Mouse (Mus musculus): Measurements from ENCODE around the gene Arhgap45.
A peak's percentile ranks its signal among the peaks of the same experiment; 100 is the strongest.

The Arhgap45 gene

DNA sequence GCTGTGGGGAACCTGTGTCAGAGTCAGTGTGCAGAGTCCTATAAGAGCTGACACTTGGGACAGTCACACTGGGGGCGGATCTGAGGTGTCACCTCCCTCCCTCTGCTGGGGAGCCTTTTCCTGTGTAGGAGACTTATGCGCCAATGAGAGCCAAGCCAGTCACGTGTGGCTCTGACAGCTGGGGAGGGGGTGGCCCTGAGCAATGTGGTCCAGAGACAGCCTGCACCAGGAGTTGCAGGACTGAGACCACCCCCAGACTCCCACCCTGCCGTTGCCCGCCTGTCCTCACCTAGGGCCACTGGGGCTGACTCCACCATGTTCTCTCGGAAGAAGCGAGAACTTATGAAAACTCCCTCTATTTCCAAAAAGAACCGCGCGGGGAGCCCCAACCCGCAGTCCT, at the start of gene Arhgap45:
Gene Arhgap45 (plus strand): TSS at position 143 of the 400 bp plus-strand sequence.
- DNase-seq: no peak

DNA sequence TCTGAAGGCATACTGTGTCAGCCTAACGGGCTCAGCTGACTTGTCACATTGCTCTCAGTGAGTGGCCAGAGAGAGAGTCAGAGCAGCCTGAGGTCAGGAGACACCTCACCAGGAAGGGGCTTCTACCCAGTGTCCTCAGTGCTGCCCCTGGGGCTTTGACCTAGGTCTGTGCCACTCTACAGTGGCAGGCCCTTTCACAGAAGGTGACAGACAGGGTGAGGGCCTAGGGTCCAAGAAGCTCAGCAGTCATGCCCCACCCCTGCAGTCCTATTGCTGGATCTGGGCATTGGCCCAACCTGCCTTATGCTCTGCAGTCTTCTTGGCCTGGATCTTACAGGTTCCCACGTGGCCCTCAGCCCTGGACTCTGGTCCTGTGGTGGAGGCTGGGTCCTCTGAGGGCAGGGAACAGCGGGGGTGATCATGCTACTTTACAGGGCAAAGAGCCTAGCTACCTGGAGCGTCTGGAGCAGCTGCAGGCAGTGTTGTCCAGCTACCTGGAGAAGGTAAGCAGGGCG, 49.5 kb upstream of the Arhgap45 start:
- peak; percentile 61 to 64 for DNase-seq

DNA sequence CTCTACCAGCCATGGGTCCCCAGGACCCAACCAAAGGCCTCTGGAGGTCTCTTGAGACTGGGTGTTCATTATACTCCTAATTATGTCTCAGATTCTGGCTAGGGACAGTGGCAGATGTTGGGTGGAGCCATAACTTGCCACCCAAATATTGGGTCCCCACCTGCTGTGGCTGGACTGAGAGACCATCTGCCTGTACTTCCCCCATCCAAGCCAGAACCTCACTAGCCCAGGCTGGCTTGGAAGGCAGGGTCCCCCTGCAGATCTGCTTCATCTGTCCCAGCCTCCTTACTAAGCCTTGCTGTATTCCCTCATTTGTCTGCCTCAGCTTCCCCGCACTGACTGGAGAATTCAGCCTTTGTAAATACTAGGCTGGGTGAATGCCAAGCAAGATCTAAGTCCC, 48.3 kb upstream of the Arhgap45 start:
- no peak for DNase-seq

DNA sequence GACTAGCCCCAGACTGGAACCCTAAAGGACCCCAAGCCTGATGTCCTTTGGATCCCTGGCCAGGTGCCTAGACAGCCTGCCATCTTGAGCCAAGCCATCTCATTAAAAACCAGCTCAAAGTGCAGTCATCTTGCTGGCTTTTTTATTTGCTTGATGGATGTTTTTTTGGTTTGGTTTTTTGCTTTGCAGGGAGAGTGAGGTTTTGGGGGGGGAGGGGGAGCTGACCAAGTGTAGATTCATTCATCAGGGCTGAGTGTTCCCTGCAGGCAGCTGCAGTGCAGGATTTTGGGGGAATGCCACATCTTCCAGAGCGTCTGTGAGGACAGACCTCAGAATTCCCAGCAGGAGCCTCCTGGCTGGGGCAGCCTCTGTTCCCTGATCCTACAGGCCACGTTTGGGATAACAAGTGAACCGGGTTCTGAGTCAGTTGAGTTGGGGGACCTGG, 47.3 kb upstream of the Arhgap45 start:
- no peak for DNase-seq

DNA sequence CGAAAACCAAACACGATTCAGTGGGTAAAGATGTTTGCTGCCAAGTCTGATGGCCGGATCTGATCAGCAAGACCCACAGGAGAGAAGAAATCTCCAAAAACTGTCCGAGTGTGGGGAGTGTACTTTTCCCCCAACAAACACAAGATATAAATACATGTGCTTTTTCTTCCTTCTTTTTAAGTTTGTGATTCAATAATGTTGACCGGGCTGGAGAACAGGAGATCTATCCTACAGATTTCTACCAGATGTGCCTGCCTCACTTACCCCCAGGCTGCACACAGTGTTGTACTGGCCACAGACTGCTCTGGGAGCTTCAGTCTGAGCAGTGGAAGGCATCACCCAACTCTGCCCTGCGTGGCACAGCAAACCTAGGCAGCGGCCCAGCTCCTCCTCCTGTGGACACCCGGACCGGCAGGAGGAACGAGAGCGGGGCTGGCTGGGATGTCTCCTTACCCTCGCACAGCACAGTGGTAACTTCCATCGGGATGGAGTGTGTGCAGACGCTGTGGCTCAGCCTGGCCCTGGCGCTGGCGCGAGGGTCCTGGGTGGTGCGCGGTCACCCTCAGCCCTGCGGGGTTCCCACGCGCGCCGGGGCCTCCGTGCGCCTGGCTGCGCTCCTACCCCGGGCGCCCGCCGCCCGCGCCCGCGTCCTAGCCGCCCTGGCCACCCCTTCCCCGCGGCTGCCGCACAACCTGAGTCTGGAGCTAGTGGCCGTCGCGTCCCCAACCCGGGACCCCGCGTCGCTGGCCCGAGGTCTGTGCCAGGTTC, 45.9 kb upstream of the Arhgap45 start, which contains the start of gene Grin3b:
Gene Grin3b (plus strand): TSS at position 301 of the 768 bp plus-strand sequence.
- peak; percentile 41 to 53 for DNase-seq

DNA sequence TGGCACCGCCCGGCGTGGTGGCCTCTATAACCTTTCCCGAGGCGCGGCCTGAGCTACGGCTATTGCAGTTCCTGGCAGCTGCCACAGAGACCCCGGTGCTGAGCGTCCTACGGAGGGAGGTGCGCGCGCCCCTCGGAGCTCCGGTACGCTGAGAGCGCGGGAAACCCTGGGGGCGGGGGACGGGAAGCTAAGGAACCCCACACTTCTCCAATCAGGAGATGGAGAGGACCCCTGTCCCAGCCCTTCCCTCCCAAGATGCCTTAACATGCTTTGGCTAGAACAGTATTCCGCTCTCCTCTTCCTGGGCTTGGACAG, 45.3 kb upstream of the Arhgap45 start:
- DNase-seq: no peak

DNA sequence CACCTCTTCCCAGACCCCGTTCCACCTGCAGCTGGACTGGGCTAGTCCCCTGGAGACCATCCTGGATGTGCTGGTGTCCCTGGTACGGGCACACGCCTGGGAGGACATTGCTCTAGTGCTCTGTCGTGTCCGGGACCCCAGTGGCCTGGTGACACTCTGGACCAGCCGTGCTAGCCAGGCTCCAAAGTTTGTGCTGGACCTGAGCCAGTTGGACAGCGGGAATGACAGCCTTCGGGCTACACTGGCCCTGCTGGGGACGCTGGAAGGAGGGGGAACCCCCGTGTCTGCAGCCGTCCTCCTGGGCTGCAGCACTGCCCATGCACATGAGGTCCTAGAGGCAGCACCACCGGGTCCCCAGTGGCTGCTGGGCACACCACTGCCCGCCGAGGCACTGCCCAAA, 43.6 kb upstream of the Arhgap45 start:
- DNase-seq: no peak

DNA sequence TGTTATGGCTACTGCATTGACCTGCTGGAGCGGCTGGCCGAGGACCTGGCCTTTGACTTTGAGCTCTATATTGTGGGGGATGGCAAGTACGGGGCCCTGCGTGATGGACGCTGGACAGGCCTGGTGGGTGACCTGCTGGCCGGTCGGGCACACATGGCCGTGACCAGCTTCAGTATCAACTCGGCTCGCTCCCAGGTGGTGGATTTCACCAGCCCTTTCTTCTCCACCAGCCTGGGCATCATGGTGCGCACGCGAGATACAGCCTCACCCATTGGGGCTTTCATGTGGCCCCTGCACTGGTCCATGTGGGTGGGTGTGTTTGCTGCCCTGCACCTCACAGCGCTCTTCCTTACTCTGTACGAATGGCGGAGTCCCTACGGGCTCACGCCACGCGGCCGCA, 42.4 kb upstream of the Arhgap45 start:
- no peak for DNase-seq

DNA sequence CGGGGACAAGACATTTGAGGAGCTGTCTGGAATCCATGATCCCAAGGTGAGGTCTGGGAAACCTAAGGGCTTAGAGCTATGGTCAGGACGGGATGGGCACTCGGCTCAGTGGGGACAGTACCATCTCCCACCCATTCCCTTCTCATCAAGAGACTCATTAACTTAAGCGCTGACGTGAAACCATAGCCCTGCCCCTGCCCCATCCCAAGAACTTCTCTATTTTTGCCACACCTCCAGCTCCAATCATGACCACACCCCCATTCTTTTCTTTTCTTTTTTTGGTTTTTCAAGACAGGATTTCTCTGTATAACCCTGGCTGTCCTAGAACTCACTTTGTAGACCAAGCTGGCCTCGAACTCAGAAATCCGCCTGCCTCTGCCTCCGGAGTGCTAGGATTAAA, 41.8 kb upstream of the Arhgap45 start:
- DNase-seq: no peak

DNA sequence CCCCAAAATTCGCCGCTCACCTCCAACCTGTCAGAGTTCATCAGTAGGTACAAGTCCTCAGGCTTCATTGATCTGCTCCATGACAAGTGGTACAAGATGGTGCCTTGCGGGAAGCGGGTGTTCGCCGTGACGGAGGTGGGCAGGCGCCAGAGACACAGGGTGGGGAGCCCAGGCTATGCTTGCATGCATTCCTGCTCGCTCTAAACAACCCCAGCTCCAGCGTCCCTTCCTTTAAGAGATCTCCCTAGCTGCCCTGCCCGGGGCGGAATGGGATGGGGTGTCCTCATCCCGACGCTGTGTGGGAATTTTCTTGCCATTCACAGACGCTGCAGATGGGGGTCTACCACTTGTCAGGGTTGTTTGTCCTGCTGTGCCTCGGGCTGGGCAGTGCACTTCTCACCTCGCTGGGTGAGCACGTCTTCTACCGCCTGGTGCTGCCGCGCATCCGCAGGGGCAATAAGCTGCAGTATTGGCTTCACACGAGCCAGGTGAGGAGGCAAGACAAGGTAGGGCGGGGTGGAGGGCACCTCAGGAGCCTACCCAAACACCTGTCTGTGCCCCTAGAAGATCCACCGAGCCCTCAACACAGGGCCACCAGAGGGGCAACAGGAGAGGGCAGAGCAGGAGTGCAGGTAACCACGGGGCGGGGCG, 40.3 kb upstream of the Arhgap45 start:
- no peak for DNase-seq

DNA sequence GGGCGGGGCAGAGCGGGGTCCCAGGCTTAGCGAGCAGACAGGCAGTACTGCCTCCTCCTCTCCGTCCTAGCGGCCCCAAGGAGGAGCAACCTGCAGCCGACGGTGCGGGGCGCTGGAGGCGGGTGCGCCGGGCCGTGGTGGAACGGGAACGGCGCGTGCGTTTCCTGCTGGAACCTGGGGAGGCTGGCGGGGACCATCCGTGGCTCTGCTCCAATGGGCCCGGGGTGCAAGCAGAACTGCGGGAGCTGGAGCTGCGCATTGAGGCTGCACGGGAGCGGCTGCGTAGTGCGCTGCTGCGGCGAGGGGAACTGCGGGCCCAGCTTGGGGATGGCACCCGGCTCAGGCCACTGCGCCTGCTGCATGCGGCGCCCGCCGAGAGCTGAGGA, 39.7 kb upstream of the Arhgap45 start:
- DNase-seq: no peak

DNA sequence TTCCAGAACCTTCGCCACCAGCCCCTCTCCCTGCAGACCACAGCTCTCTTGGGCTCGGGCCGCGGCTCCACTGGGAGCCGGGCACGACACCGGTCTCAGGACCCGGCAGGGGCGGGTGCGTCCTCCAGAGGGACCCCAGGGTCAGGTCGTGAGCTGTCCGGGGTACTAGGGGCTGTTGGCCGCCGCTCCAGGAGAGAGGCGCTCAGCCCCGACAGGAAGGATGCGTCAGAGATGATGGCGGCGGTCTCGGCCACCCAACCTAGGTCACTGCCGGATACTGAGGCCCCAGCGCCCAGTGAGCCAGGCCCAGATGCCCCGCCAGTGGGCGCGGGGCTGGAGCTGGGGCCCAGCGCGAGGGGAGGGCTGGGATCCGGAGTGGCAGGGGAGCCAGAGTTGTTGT, 39.1 kb upstream of the Arhgap45 start:
- DNase-seq: no peak

DNA sequence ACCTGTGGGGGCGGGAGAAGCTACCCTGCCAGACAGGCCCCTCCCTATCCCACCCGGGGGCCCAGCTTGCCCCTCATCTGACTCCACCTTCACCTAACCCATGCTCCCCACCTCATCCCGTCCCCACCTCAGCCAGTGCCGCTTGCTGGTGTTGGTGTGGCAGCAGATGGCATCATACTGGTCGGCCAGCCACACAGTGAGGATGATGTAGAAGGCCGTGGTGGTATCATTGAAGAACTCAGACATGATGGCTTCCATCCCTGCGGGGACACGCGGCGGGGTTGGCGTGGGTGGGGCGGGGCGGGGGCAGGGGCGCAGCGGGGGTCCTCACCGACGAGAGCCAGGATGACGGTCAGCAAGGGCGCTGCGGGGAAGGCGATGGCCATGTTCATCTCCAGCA, 38.4 kb upstream of the Arhgap45 start:
- no peak for DNase-seq

DNA sequence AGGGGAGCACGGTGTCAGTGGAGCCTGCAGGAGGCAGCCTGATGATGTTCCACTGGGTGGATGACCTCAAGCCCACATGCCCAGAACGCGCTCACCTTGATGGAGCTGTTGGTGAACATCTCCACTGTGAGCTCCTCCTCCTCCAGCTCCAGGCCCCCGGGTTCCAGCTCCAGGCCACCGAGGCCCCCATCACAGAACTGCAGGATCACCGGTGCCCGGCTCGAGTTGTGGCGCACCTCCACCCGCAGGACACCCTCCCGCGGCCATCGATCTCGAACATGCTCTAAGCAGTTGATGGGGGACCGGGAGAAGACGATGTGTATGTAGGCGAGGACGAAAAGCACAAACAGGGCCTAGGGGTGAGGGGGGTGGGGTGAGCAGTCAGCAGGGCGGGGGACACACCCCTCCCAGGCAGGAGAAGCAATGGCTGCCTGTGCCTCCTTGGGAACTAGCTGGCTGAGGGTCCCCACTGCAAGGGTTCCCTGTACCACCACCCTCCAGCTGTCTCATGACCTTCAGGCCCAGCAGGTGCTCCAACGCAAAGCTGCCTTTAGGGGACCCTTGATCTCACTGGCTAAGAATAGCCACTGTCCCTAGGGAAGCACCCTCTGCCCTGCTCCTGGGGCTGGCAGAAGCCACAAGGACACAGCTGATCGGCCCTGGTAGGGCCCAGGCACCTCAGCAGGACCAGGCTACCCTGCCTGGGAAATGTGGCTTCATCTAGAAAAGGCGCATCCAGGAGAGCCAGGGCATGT, 36.9 kb upstream of the Arhgap45 start:
- DNase-seq: no peak

DNA sequence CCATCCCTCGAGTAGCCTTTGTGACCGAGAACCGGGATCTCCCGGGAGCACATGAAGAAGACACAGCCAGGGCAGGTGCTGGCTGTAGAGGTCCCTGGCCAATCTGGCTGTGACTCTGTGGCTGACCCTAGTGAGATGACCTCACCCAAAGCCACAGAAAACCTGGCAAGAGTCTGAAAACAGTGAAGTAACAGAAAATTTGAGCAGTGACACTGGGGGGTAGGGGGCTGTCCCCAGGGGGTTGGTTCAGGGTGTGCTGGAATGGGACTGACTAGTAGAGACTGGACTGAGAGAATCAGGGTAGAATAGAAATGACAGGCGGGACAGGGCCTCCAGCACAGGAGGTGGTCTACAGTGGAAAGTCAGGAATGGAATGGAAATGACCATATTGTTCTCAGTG, 33.2 kb upstream of the Arhgap45 start:
- no peak for DNase-seq

DNA sequence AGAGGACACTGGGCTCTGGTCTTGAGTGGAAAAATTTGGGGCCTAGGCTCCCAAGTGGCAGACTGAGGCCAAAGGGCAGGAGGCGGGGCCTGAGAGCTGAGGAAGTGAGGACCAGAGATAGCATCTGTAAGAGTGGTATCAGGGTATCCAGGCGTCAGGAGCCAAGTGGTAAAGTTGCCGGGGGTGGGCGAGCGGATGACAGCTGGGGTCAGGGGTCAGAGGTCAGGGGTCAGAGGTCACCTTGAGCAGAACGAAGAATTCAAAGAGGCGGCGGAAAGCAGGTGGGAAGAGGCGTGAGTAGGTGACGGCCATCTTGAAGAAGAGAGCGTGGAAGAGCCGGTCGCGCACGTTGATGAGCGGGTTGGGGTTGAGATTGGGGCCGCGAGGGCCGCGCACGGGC, 32.8 kb upstream of the Arhgap45 start:
- DNase-seq: peak; percentile 65 to 78

DNA sequence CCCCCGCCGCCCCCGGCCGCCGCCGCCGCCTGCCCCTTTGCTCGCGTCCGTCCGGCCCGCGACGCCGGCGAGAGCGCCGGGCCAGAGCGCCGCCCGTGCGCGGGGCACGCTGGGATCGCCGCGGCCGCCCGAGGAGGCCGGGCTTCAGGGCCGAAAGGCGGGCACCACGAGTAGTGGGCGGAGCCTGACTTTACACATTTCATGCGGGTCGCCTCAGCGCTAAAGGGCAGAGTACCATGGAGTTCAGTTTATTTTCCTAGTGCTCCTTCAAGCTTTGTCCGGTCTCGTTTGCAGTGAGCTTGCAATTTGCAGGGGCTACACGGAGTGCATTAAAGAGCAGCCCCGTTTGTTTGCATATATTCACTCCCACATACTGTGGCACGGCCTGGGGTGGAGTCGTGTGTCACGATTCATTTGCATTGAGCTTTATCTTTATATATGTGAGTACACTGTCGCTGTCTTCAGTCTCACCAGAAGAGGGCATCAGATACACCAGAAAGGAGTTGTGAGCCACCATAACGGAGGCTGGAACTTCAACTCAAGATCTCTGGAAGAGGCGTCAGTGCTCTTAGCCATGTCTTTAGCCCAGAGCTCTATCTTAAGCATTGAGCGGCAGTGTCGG, 32.1 kb upstream of the Arhgap45 start, which contains the start of gene Tmem259:
Gene Tmem259 (minus strand): TSS at position 136 of the 622 bp plus-strand sequence.
- peak; percentile 84 to 92 for DNase-seq

DNA sequence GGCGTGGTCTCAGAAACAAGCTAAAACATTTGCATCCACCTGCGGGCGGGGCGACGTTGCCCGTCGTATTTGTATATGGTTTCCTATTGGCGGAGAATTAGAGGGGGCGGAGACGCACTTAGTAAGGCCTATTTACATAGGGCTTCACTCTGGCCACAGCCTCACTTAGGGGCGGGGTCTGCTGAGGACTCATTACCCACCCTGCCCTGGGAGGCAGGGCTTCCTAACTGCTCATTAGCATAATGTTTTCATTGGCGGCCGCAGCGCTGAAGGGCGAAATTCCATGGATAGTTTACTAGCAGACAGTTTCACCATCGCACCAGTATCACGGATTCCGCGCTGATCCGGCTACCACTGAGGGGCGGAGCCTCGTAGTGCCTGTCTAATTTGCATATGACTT, 31.6 kb upstream of the Arhgap45 start:
- peak; percentile 93 to 99 for DNase-seq

DNA sequence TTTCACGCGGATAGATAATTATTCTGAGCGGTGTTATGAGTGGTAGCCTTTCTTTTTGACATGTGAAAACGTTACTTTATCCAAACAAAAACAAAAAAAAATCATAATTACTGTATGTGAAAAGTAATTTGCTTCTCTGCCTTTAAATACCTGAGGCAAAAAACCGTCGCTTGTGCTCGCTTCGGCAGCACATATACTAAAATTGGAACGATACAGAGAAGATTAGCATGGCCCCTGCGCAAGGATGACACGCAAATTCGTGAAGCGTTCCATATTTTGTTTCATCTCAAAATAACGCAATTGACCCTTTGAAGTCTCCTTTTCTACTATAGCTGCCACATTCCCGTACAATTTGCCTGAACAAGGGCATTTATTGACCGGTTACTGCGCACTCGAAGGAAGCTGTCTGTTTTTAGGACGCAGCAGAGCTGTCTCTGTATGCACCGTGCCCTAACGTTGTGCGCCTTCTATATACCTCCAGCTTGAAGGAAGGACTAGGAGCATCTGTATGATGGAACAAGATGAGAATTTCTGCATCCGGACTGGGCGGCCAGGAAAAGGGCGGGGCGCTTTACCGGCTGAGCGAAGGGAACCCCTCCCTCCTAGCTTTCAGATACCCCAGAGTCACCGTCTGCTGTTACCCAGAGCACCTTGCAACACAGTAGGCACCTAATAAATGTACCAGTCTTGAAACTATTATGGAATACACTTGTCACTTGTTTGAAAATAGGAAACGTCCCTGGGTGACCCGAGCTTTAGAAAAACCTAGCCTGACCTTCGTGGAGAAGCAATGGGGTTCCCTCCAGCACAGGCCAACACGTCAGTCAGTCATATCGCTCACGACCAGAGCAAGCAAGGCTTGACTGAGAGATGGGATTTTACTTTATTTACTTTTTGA, 30.9 kb upstream of the Arhgap45 start:
- peak; percentile 80 for DNase-seq

DNA sequence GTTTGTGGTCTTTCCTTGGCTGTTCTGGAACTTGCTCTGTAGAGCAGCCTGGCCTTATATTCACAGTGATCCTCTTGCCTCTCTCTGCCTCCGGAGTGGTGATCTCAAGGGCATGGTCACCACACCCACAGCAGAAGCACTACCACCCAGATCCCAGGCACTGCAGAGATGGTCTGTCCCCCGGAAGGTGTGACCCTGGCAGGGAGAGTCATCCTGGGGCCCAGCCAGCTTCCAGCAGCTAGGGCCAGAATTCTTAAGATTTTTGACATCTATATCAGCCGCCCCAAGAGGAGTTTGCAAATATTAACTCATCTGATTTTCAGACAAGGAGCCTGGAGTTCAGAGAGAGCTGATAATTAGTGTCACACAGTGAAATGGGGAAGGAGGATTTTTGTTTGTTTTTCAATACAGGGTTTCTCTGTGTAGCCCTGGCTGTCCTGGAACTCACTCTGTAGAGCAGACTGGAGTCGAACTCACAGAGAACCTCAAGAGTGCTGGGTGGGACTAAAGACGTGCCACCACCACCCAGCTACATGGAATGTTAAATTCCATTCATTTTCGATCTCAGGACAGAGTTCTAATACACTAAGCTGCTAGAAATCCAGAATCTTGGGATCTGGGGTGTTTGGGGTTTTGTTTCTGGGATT, 30.1 kb upstream of the Arhgap45 start:
- peak; percentile 43 to 58 for DNase-seq

DNA sequence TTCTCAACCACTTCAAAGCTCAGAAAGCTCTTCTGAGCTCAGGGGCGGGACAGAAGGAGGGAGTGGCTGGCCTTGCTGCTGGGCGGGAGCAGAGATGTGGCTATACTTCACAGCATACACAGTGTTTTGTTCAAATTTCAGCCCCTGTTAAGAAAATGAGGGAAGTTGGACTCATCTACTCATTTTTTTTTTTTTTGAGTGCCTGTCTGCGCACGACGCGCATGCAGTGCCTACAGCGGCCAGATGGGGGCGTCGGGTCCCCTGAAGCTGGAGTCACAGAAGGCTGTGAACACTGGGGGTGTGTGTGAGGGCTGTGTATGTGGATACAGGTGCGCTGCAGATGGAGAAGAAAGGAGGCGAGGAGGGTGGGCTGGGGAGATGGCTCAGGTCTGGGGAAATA, 29.5 kb upstream of the Arhgap45 start:
- DNase-seq: peak; percentile 87 to 92
